Mouse (Mus musculus): ENCODE data around the gene Abca7.

The Abca7 gene

DNA sequence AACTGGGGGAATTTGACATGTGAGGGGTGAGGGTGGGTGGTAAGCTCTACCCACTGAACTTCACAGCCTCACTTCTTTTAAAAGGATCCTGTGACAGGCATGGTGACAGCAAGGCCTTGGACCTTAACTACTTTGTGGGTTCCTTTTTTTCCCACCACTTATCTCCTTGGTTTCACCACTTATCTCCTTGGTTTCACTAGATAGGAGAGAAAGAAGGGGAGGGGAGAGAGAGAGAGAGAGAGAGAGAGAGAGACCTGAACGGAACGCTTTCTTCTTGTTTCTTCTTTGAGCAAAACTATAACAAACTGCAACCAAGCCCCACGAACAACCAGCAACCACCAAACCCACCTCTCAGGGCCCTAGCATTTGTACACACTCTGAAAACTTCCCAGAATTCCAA, 52.5 kb downstream of the Abca7 start:
- DNase-seq, result no peak

DNA sequence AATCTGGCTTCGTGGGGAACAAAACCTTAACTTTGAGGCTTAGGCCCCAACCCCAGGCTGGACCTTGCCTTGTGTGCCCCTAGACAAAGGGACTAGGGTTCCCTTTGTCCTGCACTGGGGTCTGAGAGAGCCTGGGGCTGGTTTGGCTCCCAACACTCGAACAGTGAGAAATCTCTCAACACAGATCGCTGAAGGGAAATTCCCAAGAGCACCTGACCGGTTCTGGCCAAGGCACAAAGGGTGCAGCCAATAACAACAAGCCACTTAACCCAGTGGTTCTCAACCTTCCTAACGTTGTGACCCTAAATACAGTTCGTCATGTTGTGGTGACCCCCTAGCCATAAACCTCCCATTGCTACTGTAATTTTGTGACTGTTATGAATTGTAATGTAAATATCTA, 54.0 kb downstream of the Abca7 start:
- no peak for DNase-seq

DNA sequence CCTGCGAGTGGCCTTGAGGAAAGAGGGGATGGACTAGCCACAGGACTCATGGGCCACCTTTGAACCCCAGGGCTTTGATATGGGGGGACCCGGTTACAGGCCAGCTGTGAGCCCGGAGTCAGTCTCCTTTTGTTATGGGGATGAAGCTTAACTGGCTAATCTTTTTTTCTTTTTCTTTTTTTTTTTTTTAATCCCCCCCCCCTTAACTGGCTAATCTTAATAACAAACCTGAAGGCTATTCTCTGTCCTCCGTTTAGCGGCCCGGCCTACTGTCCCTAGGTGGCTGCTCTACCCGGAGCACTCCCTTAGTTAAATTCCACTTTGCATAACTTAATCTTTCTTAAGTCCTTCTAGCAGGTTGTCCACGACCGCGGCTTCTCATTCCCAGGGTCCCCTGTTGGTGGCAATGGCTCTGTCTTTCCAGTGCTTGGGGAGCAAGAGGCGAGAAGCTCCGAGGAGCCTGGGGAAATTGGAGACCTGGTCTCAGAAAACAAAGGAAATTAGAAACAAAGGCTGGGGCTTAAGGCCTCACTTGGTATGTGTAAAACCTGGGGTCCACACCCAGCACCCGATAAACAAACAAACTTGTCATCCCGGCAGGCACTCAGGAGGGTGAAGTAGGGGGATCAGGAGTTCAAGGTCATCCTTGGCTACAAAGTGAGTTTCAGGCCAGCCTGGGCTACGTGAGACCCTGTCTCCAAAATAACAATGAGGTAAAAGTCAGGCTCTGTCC, 54.8 kb downstream of the Abca7 start:
- DNase-seq, result peak; percentile 32

DNA sequence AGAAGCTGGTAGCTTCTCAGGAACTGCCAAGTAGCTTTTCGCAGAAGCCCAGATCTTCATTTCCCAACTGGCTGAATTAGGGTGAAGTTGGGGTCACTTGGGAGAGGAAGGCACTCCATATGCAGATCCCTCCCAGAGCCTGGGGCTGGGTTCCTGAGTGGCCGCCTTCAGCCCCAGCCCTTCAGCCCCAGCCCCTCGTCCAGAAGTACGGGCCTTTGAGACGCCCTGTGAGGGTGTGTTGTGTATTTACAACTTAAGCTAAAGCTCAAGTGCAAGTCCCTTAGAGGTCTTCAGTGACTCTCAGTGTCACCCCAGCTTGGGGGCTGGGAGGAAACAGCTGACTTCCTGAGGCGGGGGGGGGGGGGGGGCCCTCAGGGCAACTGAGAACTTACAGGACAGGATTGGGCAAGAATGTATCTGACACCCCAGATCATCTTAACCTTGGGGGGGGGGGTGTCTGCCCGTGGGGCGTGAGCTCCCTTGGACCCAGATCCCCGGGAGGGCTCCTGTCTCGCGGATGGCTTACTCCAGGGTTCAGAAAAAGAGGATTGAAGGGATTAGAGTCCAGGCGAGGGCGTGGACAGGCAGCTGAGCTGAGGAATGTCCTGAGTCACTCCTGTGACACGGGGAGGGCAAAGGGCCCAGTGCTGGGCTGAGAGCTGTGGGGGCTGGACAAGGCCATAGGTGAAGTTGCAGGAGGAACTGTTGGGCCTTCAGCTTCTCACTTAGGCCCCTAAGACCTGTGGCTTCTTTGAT, 55.5 kb downstream of the Abca7 start:
- peak; percentile 53 for DNase-seq

DNA sequence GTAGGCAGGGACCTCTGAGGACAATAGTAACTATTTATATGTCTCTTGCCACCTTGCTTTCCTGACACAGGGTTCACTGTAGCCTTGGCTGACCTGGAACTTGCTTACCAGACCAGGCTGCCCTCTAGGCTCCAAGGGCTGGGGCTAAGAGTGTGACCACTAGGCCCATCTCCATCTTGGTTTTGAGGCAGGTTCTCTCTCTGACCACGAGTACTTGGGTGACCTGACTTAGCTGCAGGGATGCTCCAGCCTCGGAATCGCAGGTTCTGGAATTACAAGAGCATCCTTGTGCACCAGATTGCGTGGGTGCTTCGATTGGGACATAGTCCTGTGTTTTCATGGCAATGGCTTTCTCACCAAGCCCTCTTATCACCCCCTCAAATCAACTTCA, 56.1 kb downstream of the Abca7 start:
- DNase-seq, result peak; percentile 54

DNA sequence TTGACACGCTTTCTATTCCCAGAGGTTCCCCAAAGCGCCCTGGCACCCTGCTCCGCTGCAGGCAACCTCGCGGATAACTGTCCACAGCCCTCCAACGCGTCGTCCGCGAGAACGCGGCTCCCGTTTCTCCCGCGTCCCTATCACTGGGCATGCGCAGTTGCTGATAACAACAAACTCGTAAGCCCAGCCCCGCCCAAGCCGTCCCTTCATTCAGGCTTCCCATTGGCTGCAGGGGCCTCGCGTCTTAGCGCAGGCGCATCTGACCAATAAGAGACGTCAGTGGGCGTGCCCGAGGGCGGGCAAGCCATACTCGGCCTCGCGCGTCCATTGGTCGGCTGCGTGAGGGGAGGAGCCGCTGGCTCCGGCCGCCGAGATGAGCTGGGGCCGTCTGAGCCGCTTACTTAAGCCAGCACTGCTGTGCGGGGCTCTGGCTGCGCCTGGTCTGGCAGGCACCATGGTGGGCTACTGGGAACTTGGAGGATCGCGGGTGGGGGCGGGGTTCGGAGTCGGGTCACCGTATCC, 57.0 kb downstream of the Abca7 start:
- peak; percentile 100 for DNase-seq

DNA sequence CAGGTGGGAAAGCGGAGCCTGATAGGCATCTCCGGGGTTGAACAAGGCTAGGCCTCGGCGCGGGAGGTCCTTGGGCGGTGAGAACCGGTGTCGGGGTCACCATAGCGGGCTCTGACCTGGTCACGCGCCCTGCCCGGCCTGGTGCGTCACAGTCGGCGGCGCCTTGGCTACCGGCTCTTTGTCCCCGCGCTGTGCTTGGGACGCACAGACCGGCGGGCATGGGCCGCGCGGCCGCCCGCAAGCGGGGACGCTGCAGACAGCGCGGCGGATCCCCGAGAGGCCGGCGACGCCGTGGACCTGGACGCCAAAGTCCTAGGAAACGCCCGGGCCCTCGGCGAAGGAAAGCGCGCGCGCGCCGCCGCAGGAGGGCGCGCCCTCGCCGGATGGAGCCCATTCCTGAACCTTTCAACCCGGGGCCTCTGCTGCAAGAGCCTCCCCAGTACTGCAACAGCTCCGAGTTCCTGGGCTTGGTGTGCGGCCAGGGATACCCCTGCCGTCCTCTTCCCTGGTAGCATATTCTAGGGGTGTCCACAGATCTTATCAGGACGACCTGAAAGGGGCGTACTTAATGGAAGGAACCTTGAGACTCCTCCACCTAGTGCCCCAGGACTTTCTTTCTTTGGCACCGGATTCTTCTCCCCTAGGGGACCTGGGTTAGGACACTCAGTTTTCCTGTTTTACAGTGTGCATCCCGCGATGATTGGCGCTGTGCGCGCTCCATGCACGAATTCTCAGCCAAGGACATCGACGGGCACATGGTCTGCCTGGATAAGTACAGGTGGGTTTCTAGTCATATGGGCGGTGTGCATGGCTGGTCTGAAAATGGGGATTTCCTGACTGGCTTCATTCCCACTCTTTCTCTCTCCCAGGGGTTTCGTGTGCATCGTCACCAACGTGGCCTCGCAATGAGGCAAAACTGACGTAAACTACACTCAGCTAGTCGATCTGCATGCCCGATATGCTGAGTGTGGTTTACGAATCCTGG, 57.8 kb downstream of the Abca7 start:
- peak; percentile 78 for DNase-seq

DNA sequence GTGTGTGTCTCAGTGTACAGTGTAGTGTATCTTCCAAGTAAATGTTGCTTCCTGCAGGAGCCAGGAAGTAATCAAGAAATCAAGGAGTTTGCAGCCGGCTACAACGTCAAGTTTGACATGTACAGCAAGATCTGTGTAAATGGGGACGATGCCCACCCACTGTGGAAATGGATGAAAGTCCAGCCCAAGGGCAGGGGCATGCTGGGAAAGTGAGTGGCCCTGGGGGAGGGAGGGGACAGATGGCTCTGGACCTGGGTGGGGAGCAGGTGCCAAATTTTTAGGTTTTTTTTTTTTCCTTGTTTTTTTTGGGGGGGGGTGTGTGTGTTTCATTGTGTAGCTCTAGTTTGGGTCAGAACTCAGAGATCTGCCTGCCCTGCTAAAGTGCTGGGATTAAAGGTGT, 58.6 kb downstream of the Abca7 start:
- DNase-seq, result peak; percentile 70

DNA sequence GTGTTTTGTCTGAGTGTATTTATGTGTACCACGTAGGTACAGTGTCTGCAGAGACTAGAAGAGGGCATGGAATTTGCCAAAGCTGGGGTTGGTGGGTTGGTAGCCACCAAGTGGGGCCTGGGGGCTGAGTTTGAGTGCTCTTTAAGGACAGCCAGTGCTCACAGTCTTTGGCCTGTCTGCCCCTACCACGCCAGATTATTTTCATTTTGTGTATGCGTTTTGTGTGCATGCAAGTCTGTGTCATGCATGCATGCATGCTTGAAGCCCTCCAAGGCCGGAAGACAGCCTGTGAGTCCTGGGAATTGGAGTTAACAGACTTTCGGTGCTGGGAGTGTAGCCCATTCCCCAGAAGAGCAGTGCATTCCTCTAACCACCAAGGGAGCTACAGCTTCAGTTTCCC, 59.1 kb downstream of the Abca7 start:
- no peak for DNase-seq

DNA sequence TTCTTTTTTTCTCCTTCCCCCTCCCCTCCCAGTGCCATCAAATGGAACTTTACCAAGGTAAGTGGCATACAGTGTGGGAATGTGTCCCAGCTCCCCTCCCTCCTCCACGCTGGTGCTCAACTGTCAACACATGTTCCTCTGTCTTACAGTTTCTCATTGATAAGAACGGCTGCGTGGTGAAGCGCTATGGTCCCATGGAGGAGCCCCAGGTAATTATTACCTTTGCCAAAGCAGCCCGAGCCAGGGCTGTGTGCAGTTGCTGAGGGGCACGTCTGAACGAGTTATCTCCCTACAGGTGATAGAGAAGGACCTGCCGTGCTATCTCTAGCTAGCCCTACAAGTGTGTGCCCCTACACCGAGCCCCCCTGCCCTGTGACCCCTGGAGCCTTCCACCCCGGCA, 59.6 kb downstream of the Abca7 start:
- DNase-seq, result no peak

DNA sequence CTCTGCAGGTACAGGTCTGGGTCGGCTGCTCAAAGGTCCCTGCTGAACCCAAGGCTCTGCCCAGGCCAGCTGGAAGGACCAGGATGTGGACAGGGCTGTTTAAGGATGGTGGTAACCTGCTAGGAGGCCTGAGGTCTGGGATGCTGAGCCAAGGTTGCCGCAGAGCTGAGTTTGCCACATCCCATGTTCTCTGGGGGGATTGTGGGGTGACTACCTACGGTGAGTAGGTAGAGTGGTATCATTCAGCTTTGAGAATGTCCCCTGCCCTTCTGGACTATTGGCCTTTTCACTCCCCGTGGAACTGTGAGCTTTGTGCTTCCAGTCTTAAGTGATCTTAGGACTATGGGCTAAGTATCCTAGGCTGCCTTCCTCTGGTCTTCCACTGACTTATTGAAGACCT, 60.2 kb downstream of the Abca7 start:
- no peak for DNase-seq

DNA sequence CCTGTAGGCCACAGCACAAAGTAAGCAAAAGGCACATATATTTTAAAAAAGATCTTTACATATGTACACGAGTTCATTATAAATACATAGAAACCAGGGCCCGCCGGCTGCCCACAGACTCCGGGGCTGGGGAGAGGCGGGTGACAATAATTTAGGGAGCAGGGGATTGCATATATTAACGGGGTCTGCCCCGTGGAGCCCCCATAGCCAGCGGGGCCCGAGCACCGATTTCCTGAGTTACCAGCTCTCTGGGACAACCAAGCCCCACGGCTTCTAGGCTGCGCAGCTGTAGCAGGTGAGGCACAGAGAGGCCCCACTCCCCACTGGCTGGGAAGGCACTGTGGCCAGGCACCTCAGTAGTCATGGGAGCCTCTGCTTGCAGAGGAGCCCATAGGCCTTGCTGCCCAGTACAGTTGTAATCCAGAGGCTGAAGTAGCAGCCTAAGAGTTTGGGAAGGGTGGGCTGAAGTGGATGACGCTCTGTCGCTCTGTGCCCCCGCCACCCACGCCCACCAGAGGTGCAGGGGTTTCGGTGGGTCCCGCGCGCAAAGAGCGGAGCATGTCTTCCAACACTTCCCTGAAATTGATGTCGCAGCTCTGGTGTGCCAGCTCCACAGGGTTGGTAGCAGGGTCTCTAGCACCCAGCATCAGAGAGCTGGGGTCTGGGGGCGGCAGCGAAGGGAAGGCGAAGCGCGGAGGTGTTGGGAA, 60.8 kb downstream of the Abca7 start:
- no peak for DNase-seq

DNA sequence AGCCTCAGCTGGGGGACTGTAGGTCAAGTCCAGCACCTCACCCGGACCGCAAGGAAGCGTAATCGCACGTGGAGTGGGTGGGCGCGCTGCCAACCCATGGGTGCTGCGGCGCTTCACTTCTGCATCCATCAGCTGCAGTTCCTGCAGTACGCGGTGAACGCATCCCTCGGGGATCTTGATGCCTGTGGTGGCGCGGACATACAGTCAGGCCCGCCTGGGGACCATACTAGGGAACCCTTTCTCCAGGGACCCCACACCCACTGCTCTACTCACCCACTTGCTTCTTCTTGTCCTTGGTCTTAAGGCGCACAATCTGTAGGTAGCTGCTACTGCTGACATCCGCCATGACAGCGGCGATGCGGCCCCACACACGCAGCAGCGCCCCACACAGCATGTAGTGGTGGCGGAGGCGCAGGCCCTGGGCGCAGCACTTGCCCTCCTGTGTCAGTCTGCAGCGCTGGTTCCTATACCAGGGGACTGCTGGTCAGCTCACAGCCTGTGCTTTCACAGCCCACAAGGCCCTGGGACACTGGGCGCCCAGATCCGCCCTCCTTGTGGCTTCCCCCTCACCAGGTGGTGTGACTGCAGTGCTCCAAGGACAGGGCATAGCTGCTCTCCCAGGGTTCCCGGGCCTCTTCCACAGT, 61.5 kb downstream of the Abca7 start:
- DNase-seq, result peak; percentile 59

DNA sequence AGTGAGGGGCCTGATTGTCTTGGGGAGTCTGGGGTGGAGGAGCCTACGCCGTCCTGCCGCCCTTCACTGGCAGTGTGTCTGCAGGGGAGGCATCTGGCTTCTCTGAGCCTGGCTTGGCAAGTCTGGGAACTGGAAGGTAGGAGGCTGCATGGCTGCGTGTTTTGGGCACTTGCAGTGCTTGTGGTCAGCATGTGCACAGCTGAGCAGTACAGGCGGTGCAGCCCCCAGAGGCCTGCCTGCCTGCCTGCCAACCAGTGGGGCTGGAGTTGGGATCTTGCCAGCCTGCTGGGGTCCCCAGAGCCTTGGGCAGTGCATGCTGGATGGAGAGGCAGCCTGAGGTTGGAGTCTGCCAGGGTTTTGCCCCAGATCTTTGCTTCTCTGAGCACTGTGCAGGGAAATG, 66.8 kb downstream of the Abca7 start:
- no peak for DNase-seq

DNA sequence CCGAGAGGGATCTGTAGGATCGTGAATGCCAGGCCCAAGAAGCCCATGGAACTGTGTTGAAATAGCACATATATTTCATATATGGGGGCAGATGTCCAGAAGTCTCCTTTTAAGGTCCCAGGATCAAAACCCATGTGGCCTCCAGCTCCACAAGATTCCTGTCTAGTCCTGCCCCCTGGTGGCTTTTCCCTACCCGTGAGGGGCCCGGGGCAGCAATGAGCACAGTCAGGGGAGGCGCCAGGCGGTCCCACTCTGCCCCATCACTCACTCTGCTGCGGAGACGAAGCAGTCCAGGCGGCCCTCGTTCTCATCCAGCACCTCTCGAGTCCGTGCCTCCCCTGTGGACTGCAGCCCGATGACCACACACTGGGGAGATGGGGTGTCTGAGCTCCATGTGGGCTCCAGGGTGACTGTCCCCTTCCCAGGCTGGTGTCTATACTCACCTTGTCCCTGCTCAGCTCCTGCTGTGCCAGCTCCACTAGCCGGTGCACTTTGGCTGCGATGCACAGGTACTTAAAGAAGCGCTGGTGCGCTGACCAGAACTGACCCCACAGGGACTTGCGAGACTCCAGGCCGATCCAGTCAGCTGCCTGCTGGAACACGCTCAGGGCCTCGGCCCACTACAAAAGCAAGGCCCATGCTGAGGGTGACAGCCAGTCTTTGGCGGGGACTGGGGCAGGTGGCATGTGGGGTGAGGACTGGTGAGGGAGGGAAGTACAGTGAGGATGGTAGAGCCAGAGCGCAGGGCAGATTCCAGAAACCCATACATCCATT, 67.8 kb downstream of the Abca7 start:
- DNase-seq, result no peak

All from cerebellum, adult 9-11 months (tissue).